Mouse (Mus musculus): ENCODE results near the gene Diaph3.
A peak's percentile ranks its signal among the peaks of the same experiment; 100 is the strongest.
"Not testable (repeated sequence)": the region's sequence is repeated elsewhere in the genome, so short reads cannot be mapped to it uniquely, and the experiment has no call there.

Gene Diaph3

DNA sequence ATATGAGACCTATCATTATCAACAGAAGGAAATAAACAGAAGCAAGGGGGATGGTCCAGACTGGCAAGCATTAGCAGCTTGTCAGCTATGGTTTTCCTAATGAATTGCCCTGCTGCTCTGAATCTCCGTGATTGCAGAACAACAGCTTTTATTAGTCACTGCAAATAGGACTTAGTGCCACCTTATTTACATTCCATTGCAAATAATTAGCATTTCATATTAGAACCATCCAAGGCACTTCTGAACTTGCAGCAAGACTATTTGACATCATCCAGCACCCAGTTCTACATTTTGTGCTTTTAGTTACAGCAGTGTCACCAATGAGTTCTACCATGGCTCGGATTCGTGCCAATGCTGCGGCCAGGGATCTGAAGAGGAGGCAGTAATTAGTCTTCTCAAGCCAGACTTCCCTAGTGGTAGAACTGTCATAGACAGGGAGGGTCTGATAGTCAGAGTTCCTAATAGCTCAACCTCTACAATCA lies 411.4 kb downstream of the Diaph3 start:
- peak; percentile 31 to 76 for DNase-seq

GRCm38 (mm10) chr14:86727538-86728045 lies 413.4 kb downstream of the Diaph3 start:
- DNase-seq = no peak

DNA sequence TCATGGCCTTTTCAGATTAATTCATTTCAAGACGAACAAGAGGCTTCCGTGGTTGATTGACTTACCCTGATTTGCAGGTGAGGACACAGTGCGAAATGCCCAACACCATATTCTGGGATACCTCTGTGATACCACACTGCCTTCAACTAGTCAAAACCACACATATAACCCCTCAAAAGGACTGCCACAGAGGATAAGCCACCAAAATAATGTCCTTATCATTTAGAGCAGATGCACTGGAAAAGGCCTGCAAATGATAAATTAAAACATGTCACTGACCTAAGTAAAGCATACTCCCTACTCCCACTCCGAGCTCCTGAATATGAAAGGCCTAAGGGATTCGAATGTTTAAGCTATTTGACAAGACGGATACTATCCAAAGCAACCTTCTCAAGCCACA lies 419.3 kb downstream of the Diaph3 start:
- DNase-seq = no peak

GRCm38 (mm10) chr14:86721082-86721481 lies 420.0 kb downstream of the Diaph3 start:
- no peak for DNase-seq

GRCm38 (mm10) chr14:86720408-86720807 lies 420.6 kb downstream of the Diaph3 start:
- not testable (repeated sequence) for DNase-seq

- no peak for DNase-seq
Measured at GRCm38 (mm10) chr14:86714088-86714690, 426.8 kb downstream of the Diaph3 start.

DNA sequence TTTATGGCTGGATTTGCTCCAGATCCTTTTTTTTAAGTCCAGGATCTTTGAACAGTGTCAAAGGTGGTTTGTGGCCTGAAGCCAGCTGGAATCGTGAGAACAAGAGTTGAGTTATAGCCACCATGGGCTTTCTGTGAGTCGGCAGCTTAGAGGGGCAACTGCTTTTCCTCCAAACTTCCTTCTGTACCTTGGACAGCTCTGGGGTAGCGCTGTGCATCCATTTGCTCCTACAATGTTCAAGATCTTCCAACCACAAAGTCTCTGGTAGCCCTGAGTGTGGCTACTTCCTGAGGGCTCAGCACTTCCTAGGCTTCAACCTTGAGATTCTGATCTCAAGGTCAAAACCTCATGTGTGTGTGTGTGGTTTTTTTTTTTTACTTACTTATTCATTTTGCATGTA lies 437.0 kb downstream of the Diaph3 start:
- no peak for DNase-seq

GRCm38 (mm10) chr14:86701145-86701544 lies 439.9 kb downstream of the Diaph3 start:
- DNase-seq = no peak

DNA sequence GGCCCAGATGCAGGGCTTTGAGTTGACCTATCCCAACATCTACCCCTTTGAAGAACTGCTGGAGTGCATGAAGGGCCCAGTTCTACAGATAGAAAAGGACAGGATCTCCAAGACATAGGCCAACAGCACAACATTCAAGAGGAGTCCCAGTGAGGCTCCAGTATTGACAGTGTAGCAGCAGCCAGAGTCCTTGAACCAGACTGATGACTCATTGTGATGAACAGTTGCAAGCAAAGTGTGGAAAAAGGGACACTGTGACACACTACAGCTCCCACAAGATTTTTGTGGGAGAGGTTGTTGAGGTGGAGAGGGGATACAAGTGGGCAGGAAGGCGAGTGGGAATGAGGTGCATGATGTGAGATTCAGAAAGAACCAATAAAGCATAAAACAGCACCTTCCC lies 443.1 kb downstream of the Diaph3 start:
- no peak for DNase-seq

- DNase-seq = no peak
Measured at GRCm38 (mm10) chr14:86692714-86693113, 448.3 kb downstream of the Diaph3 start.

- DNase-seq = no peak
Measured at GRCm38 (mm10) chr14:86691298-86691697, 449.7 kb downstream of the Diaph3 start.

- DNase-seq = peak; percentile 15 to 56
Measured at GRCm38 (mm10) chr14:86684585-86685503, 456.2 kb downstream of the Diaph3 start.

GRCm38 (mm10) chr14:86681951-86682350 lies 459.1 kb downstream of the Diaph3 start:
- DNase-seq = no peak

DNA sequence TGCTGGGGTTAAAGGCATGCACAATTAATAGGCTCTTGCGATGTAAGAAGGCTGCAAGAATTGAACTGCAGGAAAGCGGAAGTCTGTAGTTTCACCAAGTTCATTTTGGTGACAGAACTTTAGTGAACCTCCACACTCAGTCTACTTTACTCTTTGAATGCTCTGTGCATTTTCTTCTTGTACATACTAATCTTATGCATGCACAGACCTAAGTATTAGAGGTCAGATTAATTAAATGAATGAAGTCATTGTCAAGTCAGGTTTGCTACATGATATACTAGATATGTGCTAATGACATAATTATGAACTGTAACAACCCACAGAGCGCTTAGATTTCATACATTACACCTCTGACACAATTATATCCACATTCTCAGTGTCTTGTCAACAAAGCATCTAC lies 462.0 kb downstream of the Diaph3 start:
- DNase-seq = no peak

- no peak for DNase-seq
Measured at GRCm38 (mm10) chr14:86678179-86678780, 462.8 kb downstream of the Diaph3 start.

DNA sequence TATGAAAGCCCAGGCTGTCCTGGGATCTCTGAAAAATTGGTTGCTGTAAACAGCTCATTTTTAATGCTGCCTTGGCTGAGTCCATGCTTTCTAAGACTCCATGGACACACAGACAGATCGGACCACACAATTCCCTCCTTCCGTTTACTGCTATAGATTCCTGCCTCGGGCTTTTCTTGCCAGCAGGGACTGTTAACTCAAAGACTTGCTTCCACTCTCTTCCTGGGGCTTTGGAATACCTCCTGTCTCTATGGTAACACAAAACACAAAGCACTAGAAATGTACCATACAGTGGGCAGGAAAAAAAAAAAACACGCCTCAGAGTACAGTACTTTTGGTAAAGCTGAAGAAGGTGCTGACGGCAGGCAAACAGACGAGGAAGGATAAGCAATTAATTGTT lies 464.0 kb downstream of the Diaph3 start:
- no peak for DNase-seq

- DNase-seq = no peak
Measured at GRCm38 (mm10) chr14:86675314-86675713, 465.7 kb downstream of the Diaph3 start.

- DNase-seq = no peak
Measured at GRCm38 (mm10) chr14:86662846-86663245, 478.2 kb downstream of the Diaph3 start.

- no peak for DNase-seq
Measured at GRCm38 (mm10) chr14:86660556-86660955, 480.5 kb downstream of the Diaph3 start.

DNA sequence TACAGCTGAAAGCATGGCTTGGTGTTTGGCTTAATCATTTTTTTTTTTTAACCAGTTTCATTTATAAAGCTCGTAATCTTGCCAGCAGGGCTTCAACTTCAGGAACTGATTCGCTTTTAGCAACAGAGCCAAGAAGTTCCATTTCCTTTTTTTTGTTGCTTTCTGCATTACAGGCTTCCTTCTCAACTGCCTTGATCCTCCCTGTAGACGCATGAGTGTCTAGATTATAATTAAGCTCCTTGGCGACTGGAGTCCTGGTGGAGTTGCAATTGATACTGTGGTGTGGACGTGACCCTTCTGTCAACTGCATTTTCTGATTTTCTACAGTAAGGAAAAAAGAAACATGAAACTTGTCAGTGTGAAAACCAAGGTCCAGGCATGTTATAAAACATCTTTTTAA lies 484.8 kb downstream of the Diaph3 start:
- DNase-seq = no peak

GRCm38 (mm10) chr14:86646499-86647120 lies 494.4 kb downstream of the Diaph3 start:
- DNase-seq = peak in 1 of 2 experiments; percentile 25

GRCm38 (mm10) chr14:86642831-86643241 lies 498.2 kb downstream of the Diaph3 start:
- DNase-seq = no peak

DNA sequence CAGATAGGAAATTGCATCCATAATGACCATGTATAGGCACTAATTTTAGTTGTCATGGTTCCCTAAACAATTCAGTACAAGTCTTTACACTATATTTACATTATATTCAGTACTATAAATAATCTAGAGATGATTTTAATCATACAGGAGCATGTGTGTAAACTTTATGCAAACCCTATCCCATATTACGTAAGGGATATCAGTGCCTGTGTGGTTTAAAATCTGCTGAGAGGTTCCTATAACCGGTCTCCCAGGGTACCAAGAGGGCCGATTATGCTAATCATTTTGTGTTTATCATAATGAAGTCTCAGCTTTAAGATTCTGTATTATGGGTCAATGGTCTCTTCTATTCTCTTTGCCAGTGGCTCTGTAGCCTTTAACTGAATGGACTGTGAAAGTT lies 499.2 kb downstream of the Diaph3 start:
- no peak for DNase-seq
